Mouse (Mus musculus) urinary bladder, adult 18-20 months (tissue): ENCODE data around the gene Pdhx.

Experiments used
- DNase-seq, 2 experiments: peaks; one replicate each; pipeline ENCODE4 v3.0.0; 2022; ENCODE audit warnings: low spot score in 2 of 2, mixed read lengths in 2 of 2

The Pdhx gene

GRCm38 (mm10) chr2:103062865-103063264 lies 10.4 kb downstream of the Pdhx start:
- DNase-seq, result peak in 1 of 2 experiments; percentile 5

GRCm38 (mm10) chr2:103058266-103058665 lies 15.0 kb downstream of the Pdhx start:
- DNase-seq, result no peak

DNA sequence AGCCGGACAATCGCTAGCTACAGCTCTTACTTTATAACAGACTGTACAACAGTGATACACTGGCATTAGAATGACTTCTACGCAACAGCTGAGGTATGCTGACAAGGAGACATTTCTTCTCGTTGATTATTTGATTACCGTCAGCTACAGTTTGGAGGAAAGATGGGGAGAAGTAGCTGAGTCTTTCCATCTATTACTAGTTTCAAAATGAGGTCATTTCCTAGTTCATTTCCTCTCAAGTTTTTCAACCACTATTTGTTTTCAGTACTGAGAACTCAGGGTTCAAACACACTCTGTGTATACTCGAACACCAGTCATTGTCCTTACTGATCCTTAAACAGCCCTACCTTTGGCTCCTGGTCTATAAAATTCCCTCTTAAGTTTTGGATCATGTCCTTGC lies 17.5 kb downstream of the Pdhx start:
- no peak for DNase-seq

DNA sequence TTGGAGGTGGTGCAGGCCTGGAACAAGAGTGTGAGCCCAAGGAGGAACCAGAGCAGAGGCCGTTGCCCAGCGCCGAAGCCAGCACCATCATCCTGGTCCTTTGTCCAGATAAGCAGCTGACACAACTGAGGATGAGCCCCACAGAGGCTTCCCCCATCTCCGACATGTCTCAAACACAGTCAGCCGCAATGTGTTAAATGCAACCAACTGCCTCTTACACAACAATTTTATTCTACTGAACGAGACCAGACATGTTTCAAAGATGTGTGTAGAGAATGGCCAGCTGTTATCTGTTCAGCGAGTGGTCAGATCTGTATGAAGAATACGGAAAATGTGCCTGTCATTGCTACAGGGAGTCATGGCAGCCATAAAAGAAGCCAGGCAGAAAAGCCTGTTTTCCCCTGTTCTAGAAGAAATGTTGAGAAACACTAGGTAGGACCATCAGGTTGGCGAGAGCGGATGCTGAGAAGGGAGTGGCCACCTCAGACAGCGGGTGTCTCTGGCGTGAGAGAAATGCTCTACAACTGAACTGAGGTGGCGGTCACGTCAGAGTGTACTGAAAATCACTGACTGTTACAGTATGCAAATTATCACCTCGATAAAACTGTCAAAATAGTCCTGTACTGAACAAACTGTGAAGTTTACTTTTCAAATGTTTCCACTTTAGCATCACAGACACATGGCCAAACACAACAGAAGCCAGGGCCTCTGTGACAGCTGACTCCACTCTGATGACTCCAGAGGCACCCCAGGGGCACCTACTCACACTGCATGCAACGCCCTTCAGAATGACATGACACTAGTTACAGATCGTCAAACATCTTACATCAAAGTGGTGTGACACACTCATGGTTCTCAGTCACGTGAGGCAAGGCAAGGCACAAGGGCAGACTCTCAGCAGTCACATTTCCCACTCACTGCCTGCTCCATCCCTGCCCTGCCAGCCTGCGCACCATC lies 21.1 kb downstream of the Pdhx start:
- no peak for DNase-seq

GRCm38 (mm10) chr2:103045286-103045685 lies 28.0 kb downstream of the Pdhx start:
- no peak for DNase-seq

GRCm38 (mm10) chr2:103040896-103041295 lies 32.4 kb downstream of the Pdhx start:
- DNase-seq, result no peak

- no peak for DNase-seq
Observed at GRCm38 (mm10) chr2:103037831-103038230, 35.5 kb downstream of the Pdhx start.

DNA sequence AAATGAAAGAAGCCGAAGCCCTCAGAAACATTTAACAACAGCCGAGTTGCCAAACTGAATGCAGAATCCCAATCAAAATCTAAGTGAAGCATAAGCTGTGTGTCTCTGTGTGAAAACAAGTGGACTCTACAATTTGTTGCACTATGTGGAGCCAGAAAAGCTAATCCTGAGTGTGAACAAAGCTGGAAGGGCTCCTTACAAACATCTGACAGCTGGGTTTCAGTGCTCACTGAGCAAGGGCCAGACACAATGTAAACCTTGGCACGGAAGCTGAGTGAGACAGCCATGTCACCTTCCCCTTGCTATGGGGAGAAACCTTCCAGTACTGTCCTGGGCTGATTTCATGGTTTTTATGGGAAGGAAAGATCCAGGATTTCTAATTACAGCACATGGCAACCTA lies 50.6 kb downstream of the Pdhx start:
- DNase-seq, result no peak

- no peak for DNase-seq
Observed at GRCm38 (mm10) chr2:103020191-103020987, 52.9 kb downstream of the Pdhx start.

DNA sequence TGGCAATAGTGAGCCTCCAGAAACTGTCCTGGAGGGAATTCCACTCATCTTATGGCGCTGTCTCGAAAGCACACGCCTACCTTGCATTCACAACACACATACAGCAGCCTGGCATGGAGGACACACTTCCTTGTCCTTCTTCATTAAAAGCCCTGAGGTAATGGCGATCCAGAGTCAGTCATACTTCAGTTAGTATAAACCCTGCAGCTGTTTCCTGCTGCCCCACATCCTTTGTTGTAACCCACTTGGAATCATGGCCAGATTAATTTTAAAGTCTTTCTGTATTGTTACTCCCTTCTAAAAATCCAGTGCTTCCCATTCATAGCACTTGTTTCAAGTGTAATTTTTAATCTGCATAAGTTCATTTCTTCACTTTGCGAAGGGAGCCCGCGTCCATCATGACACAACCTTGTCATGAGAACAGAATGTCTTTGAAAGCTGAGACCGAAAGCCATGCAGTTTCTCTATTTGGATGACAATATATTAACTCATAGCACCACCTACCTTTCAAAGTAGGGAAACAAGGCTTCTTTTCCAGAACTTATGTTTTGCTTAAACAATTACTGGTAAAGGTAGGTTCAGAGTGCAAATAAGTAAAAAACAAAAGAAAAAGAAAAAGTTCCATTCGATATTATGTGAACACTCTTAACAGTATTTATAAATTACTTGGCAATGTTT lies 54.4 kb downstream of the Pdhx start:
- DNase-seq, result no peak

DNA sequence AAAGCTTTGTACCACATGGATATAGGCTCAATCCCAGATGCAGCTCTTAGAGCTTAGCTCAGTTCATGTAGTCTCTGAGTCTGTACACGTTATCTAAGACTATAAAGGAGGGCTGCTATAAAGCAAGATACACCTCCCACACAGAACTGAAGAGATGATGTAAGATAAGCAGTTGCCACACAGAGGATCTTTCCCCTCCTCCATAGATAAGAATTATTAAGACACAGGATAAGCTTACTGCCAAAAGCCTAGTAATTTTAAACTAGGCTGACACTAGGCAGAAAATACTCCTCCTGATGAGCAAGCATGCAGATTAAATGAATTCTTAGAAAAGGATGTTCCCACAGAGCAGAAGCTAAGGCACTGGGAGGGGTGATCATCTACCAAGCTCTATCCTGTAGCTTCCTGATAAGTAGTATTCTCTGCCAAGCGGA lies 55.9 kb downstream of the Pdhx start:
- no peak for DNase-seq

GRCm38 (mm10) chr2:103016089-103016488 lies 57.2 kb downstream of the Pdhx start:
- DNase-seq, result no peak

DNA sequence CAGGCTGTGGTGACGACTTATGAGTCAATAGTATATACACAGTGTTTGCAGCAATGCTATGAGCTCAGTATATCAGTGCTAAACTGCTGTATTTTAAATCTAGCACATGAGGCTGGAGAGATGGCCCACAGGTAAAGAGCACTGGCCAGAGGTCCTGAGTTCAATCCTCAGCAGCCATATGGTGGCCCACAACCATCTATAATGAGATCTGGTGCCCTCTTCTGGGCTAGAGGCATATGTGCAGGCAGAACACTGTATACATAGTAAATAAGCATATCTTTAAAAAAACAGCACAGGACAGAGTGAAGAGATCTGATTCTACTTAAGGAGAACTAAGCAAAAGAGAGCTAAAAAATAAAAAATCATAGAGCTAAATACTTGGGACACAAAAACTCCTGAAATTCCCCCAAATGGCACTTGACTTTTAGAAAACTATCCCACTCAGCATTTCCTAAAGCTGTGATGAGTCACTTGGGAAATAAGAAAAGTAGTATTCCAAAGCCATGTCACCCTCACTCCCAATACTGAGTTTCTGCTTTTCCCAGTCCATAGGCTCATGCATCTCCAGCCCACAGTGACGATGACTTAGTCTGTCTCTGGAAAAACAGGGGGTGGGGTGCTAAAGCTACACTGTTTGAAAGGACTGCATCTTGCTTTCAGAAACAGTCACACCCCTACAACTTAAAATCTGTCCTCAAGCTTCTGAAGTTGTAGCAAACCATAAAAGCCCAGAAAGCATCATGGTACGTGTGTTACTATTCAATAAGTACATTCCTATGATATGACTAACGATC lies 60.3 kb downstream of the Pdhx start:
- DNase-seq, result no peak

DNA sequence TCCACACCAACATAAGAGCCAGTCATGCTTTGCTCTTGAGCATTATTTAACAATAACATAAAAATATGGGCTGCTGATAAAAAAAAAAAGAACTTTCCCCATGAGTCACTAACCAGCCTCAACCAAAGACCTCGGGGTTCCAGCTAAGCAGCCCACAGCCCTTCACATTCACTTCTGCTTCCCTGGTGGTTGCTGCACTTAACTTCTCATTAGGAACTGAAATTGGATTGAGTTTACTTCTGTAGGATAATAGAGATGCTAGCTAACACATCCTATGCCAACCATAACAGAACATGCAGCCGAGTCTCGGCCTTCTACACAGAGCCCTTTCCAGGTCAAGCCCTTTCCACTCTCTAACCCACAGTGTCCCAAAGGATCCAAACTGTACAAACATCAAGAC lies 65.1 kb downstream of the Pdhx start:
- DNase-seq, result no peak

DNA sequence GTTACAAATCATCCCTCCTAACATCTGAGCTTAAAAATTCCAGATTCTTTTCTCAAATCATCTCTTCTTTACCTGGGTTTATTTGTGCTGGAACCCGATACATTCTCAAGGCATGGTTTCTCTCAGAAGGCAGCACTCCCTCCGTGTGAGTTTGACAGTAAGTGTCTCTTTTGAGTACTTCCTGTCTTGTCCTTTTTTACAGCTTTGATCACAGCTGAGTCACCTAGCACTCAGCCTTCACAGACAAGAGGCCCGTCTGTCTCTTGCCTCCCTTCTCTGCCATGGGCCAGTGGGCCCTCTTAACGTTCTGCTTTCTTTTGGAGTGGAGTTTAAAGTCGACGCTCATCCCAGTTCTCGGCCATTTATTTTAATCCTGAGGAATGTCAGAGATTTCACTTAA lies 68.7 kb downstream of the Pdhx start:
- no peak for DNase-seq

DNA sequence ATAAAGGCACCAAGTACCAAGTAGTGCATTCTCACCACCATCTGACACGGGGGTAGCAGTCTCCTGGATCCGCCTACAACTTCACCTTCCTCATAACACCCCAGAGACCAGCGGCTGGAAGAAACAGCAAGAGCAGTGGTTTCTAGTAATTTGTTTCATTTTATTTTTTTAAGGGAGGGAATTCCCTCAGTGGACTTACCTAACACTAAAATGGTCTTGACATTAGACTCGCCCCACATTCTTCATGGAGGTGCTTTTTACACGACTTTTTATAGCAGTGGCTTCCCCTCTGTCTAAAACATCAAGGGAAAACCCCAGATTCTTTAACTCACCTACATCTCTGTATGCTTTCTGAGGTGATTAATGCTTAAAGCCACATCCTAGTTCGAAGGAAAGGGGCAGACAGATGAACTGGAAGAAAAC lies 74.1 kb downstream of the Pdhx start:
- DNase-seq, result no peak

DNA sequence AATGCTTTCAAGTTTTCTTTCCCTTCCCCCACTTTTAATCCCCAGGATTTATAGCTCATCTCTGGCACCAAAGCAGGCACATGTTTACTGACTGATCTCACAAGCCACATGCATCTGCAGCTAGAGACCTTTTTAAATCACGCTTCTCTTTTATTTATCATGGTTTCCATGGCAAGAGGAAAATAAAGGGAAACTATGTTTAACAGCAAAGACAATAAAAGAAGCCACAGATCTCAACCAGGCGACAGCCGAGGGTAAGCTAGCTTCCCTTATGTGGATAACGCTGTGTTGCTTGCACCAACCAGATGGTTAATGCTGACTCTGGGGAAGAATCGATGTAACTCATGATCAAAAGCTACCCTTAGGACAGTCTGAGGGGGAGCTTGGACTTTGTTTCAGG lies 75.0 kb downstream of the Pdhx start:
- DNase-seq, result no peak

DNA sequence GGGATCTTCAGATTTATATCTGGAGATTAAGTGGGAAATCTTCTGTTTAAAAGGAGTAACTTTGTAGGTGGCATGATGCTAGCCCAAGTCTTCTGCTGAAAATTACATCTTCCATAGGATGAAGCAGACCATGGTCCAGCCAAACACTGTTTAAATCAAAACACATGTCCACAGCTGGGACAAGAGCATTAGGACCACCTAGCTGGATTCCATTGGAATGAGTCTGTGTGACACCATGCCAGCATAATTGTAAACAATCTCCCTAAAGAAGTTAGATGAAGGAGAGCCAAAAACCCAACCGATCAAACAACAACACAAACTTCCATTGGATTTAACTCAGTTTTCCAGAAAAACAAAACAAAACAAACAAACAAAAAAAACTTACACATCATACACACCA lies 75.4 kb downstream of the Pdhx start:
- no peak for DNase-seq

GRCm38 (mm10) chr2:102993841-102994607 lies 79.3 kb downstream of the Pdhx start:
- no peak for DNase-seq

DNA sequence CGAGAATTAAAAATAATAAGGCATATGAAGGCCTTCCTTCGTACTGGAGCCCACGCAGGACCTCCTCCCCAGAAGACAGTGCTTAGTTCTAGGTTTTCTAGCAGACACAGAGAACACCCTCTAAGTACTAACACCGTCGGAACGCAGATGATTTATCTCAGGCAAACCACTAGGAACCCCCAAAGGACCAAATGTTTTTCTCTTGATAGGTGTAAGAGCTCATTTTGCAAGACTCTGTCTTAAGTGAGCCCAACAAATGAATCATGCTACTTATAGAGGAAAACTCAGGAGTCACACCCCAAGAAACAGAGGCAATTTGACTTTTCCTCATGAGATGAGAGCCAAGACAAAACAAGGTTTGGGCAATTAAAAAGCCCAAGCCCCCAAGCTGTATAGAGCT lies 80.9 kb downstream of the Pdhx start:
- no peak for DNase-seq

- no peak for DNase-seq
Observed at GRCm38 (mm10) chr2:102990301-102990702, 83.0 kb downstream of the Pdhx start.
